Mouse (Mus musculus) embryonic facial prominence, embryonic 15.5 days (tissue): ENCODE measurements around the gene A430078G23Rik. TPM values are rescaled to one million over a fixed set of nuclear protein-coding genes. Genes with fewer than 3 reads are reported as not detected.
"Not testable (repeated sequence)": the region's sequence is repeated elsewhere in the genome, so short reads cannot be mapped to it uniquely, and the experiment has no call there.

Source experiments
- ATAC-seq: fragments of 200-750 bp; cut with Nextera tagmentation; 2 replicates; pipeline ENCODE4 v1.8.0; 2017; ENCODE audit warnings: low read depth, moderate TSS enrichment; ENCODE audit not compliant: insufficient number of reproducible peaks, low FRiP score, low TSS enrichment
- H3K27ac ChIP-seq: fragments of 300-500 bp; sonication (generic); replicated peaks from 2 replicates; pipeline ENCODE4 v1.5.1; 2015; ENCODE audit warnings: mild to moderate bottlenecking, inconsistent platforms
- H3K27me3 ChIP-seq: fragments of 300-500 bp; sonication (generic); 2 replicates; pipeline ENCODE4 v1.6.1; 2015; ENCODE audit warnings: inconsistent platforms
- H3K36me3 ChIP-seq: fragments of 300-500 bp; sonication (generic); 2 replicates; pipeline ENCODE4 v1.6.1; 2015; ENCODE audit warnings: mild to moderate bottlenecking, inconsistent platforms
- H3K4me1 ChIP-seq: fragments of 300-500 bp; sonication (generic); 2 replicates; pipeline ENCODE4 v1.6.1; 2015; ENCODE audit warnings: inconsistent platforms
- H3K4me2 ChIP-seq: fragments of 300-500 bp; sonication (generic); replicated peaks from 2 replicates; pipeline ENCODE4 v1.6.1; 2015; ENCODE audit warnings: mild to moderate bottlenecking, inconsistent platforms
- H3K4me3 ChIP-seq: fragments of 300-500 bp; sonication (generic); replicated peaks from 2 replicates; pipeline ENCODE4 v1.5.1; 2015; ENCODE audit warnings: mild to moderate bottlenecking, inconsistent platforms
- H3K9ac ChIP-seq: fragments of 300-500 bp; sonication (generic); 2 replicates; pipeline ENCODE4 v1.6.1; 2015; ENCODE audit warnings: inconsistent platforms
- H3K9me3 ChIP-seq: fragments of 300-500 bp; sonication (generic); replicated peaks from 2 replicates; pipeline ENCODE4 v1.6.1; 2016; ENCODE audit warnings: inconsistent platforms
- WGBS: fragments of 180-500 bp; shearing (Covaris S2); methylation state at CpG from one replicate; pipeline ENCODE4 v1.1.7; 2015; 5-methylcytosine and 5-hydroxymethylcytosine counted together
- polyA plus RNA-seq: library from polyadenylated mRNA; unstranded; fragments of >200 nt; fragmentation: Nextera tagmentation; extraction: Ambion mirVana; gene quantifications from 2 replicates; pipeline ENCODE4 v1.2.1, GENCODE M21; 2015

The A430078G23Rik gene
- polyA plus RNA-seq, 1 experiment from 2014 or later: 0.17 TPM

GRCm38 (mm10) chr8:3327538-3328245 is 25.5 kb upstream of the A430078G23Rik start:
- no peak for ATAC-seq
- 62% methylated on average over 8 of the region's 8 CpGs for WGBS
- H3K9ac ChIP-seq: no peak overlapping the region
- no peak overlapping the region for H3K4me3 ChIP-seq
- H3K4me1 ChIP-seq: no peaks in the 10 kb centered on the region
- no peaks in the 10 kb centered on the region for H3K36me3 ChIP-seq
- H3K4me2 ChIP-seq: no peak overlapping the region
- no peaks in the 10 kb centered on the region for H3K9me3 ChIP-seq
- H3K27me3 ChIP-seq: no peaks in the 10 kb centered on the region
- no peak overlapping the region for H3K27ac ChIP-seq

GRCm38 (mm10) chr8:3330662-3331061 is 22.6 kb upstream of the A430078G23Rik start:
- 47% methylated on average over 6 of the region's 6 CpGs for WGBS

GRCm38 (mm10) chr8:3331692-3332091 is 21.5 kb upstream of the A430078G23Rik start:
- no peaks in the 10 kb centered on the region for H3K4me1 ChIP-seq
- no peaks in the 10 kb centered on the region for H3K9me3 ChIP-seq
- ATAC-seq: no peak
- H3K27ac ChIP-seq: no peak overlapping the region
- H3K27me3 ChIP-seq: no peaks in the 10 kb centered on the region
- WGBS: 85% methylated on average over 2 of the region's 2 CpGs
- no peak overlapping the region for H3K9ac ChIP-seq
- no peak overlapping the region for H3K4me2 ChIP-seq
- no peak overlapping the region for H3K4me3 ChIP-seq
- no peaks in the 10 kb centered on the region for H3K36me3 ChIP-seq

More at GRCm38 (mm10) chr8:3330662-3331061, 22.6 kb upstream of the A430078G23Rik start:
- no peak for ATAC-seq
- no peaks in the 10 kb centered on the region for H3K9me3 ChIP-seq
- H3K4me2 ChIP-seq: no peak overlapping the region
- no peak overlapping the region for H3K9ac ChIP-seq
- no peaks in the 10 kb centered on the region for H3K36me3 ChIP-seq
- no peak overlapping the region for H3K27ac ChIP-seq
- no peaks in the 10 kb centered on the region for H3K27me3 ChIP-seq
- H3K4me3 ChIP-seq: no peak overlapping the region
- no peaks in the 10 kb centered on the region for H3K4me1 ChIP-seq

GRCm38 (mm10) chr8:3335881-3336280 is 17.3 kb upstream of the A430078G23Rik start:
- 91% methylated on average over 1 of the region's 1 CpGs for WGBS
- no peak for ATAC-seq
- Histone ChIP-seq H3K4me3 (no peak overlapping the region), H3K4me1 (no peaks in the 10 kb centered on the region), H3K9me3 (no peaks in the 10 kb centered on the region), H3K4me2 (no peak overlapping the region), H3K27me3 (no peaks in the 10 kb centered on the region), H3K9ac (no peak overlapping the region), H3K36me3 (no peaks in the 10 kb centered on the region), H3K27ac (no peak overlapping the region)

- H3K27ac ChIP-seq: no peak overlapping the region
- no peak for ATAC-seq
- 59% methylated on average over 9 of the region's 9 CpGs for WGBS
- no peaks in the 10 kb centered on the region for H3K36me3 ChIP-seq
- H3K27me3 ChIP-seq: no peaks in the 10 kb centered on the region
- H3K4me1 ChIP-seq: no peaks in the 10 kb centered on the region
- no peak overlapping the region for H3K4me2 ChIP-seq
- no peak overlapping the region for H3K4me3 ChIP-seq
- H3K9me3 ChIP-seq: no peaks in the 10 kb centered on the region
- no peak overlapping the region for H3K9ac ChIP-seq
Observed at GRCm38 (mm10) chr8:3336658-3337524, 16.3 kb upstream of the A430078G23Rik start.

- H3K4me1 ChIP-seq, H3K27ac ChIP-seq, H3K9me3 ChIP-seq, H3K27me3 ChIP-seq, H3K4me3 ChIP-seq, H3K4me2 ChIP-seq, H3K36me3 ChIP-seq, ATAC-seq, H3K9ac ChIP-seq: not testable (repeated sequence)
- 86% methylated on average over 3 of the region's 3 CpGs for WGBS
Observed at GRCm38 (mm10) chr8:3337525-3337824, 15.7 kb upstream of the A430078G23Rik start.

- H3K27me3 ChIP-seq: no peaks in the 10 kb centered on the region
- H3K9me3 ChIP-seq: no peaks in the 10 kb centered on the region
- no peaks in the 10 kb centered on the region for H3K4me1 ChIP-seq
- no peak overlapping the region for H3K4me2 ChIP-seq
- no peak for ATAC-seq
- H3K9ac ChIP-seq: no peak overlapping the region
- no peak overlapping the region for H3K27ac ChIP-seq
- 89% methylated on average over 11 of the region's 11 CpGs for WGBS
- H3K4me3 ChIP-seq: no peak overlapping the region
- no peaks in the 10 kb centered on the region for H3K36me3 ChIP-seq
Observed at GRCm38 (mm10) chr8:3337971-3338370, 15.2 kb upstream of the A430078G23Rik start.

GRCm38 (mm10) chr8:3340711-3341110 is 12.5 kb upstream of the A430078G23Rik start:
- not testable (repeated sequence) for H3K36me3 ChIP-seq, H3K9me3 ChIP-seq, H3K27ac ChIP-seq, H3K4me1 ChIP-seq, H3K4me3 ChIP-seq, H3K4me2 ChIP-seq, H3K9ac ChIP-seq, H3K27me3 ChIP-seq, ATAC-seq
- 88% methylated on average over 2 of the region's 3 CpGs for WGBS

- 95% methylated on average over 6 of the region's 6 CpGs for WGBS
- H3K9me3 ChIP-seq: no peaks in the 10 kb centered on the region
- no peak overlapping the region for H3K27ac ChIP-seq
- H3K4me3 ChIP-seq: no peak overlapping the region
- H3K4me2 ChIP-seq: no peak overlapping the region
- H3K36me3 ChIP-seq: no peaks in the 10 kb centered on the region
- no peak overlapping the region for H3K9ac ChIP-seq
- no peaks in the 10 kb centered on the region for H3K27me3 ChIP-seq
- no peaks in the 10 kb centered on the region for H3K4me1 ChIP-seq
- ATAC-seq: no peak
Observed at GRCm38 (mm10) chr8:3345337-3345736, 7.9 kb upstream of the A430078G23Rik start.

GRCm38 (mm10) chr8:3346691-3347413 is 6.4 kb upstream of the A430078G23Rik start:
- Histone ChIP-seq H3K9me3 (no peaks in the 10 kb centered on the region), H3K4me3 (no peak overlapping the region), H3K27ac (no peak overlapping the region), H3K4me1 (no peaks in the 10 kb centered on the region), H3K36me3 (no peaks in the 10 kb centered on the region), H3K9ac (no peak overlapping the region), H3K27me3 (no peaks in the 10 kb centered on the region), H3K4me2 (no peak overlapping the region)
- no peak for ATAC-seq
- WGBS: 78% methylated on average over 5 of the region's 5 CpGs

- H3K9me3 ChIP-seq: no peaks in the 10 kb centered on the region
- no peak for ATAC-seq
- no peaks in the 10 kb centered on the region for H3K27me3 ChIP-seq
- no peak overlapping the region for H3K27ac ChIP-seq
- no peak overlapping the region for H3K4me2 ChIP-seq
- no peak overlapping the region for H3K9ac ChIP-seq
- no peaks in the 10 kb centered on the region for H3K4me1 ChIP-seq
- H3K4me3 ChIP-seq: no peak overlapping the region
- 52% methylated on average over 13 of the region's 13 CpGs for WGBS
- H3K36me3 ChIP-seq: no peaks in the 10 kb centered on the region
Observed at GRCm38 (mm10) chr8:3348142-3348823, 4.9 kb upstream of the A430078G23Rik start.
